Mouse (Mus musculus) yolk sac, embryonic 10.5 days (tissue): ENCODE measurements around the gene Cpeb4.
"Not testable (repeated sequence)": the region's sequence is repeated elsewhere in the genome, so short reads cannot be mapped to it uniquely, and the experiment has no call there.

Experiments
- DNase-seq: peaks from one replicate; pipeline ENCODE4 v3.0.0-alpha.2; 2017; ENCODE audit warnings: low spot score

The Cpeb4 gene

GRCm38 (mm10) chr11:31974132-31974531 lies 102.1 kb downstream of the Cpeb4 start:
- DNase-seq = no peak

- DNase-seq = no peak
Measured at GRCm38 (mm10) chr11:31974826-31975225, 102.8 kb downstream of the Cpeb4 start.

- DNase-seq = no peak
Measured at GRCm38 (mm10) chr11:31975678-31976077, 103.7 kb downstream of the Cpeb4 start.

GRCm38 (mm10) chr11:31976137-31976536 lies 104.1 kb downstream of the Cpeb4 start:
- DNase-seq = no peak

DNA sequence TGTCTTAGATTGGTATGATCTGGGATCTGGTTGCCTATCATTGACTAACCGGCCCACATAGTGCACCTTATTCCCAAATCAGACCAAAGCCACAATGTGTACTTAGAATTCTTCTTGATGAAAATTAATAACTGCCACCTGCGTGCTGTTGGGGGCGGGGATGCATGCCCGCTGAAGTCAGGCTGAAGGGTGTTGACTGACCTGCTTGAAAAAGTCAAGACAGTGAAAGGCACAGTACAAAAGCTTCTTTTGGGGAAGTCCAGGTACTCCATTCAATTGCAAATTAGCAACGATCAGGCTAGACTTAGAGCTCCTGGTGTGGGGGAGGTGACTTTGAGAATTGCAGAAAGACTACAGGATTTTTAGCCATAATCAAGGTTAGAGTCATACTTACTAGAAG lies 108.1 kb downstream of the Cpeb4 start:
- DNase-seq = not testable (repeated sequence)

GRCm38 (mm10) chr11:31981830-31982229 lies 109.8 kb downstream of the Cpeb4 start:
- DNase-seq = no peak

- not testable (repeated sequence) for DNase-seq
Measured at GRCm38 (mm10) chr11:31982247-31982943, 110.4 kb downstream of the Cpeb4 start.

GRCm38 (mm10) chr11:31983249-31983648 lies 111.2 kb downstream of the Cpeb4 start:
- no peak for DNase-seq

DNA sequence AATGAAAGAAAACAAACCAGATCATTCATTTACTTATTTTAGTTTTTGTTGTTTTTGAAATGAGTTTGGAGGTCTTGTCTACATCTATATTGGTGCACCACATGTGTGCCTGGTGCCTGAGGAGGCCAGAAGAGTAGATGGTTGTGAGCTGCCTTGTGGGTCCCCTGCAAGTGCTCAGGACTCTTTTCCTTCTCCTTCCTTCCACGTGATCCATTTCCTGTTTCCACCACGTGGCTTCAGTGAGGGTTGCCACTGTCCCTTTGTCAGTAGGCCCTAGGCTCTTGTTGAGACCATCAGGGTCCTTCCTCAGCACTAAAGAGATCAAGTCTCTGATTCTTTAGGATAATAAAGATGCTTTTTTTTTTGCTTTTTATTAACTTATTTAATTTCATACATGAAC lies 112.8 kb downstream of the Cpeb4 start:
- no peak for DNase-seq
